Mouse (Mus musculus): ENCODE data around the gene Fbxw11. TPM values are rescaled to one million over a fixed set of nuclear protein-coding genes. Genes with fewer than 3 reads are reported as not detected.
"Not testable (repeated sequence)": the region's sequence is repeated elsewhere in the genome, so short reads cannot be mapped to it uniquely, and the experiment has no call there.

Gene Fbxw11
- total RNA-seq, 4 experiments from 2014 or later: 117 to 132 (median 119) TPM

DNA sequence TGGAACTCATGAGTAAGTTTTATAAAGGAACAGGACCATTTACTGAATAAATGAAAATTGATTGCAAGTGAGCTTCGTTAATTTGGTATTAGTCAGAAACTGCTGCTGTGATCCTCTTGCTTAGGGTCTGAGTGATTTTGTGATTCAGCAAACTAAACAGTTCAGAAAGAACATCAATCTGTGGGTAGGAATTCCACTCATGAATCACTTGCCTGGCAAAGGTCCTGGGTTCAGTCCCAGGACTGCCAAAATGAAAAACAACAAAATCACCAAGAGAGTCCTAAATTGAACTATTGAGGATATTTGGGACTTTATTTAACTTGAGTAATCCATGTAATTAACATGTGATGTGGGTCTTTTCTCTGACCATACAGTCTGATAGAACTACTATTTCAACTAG lies 35.3 kb downstream of the Fbxw11 start:
- DNase-seq: no peak

DNA sequence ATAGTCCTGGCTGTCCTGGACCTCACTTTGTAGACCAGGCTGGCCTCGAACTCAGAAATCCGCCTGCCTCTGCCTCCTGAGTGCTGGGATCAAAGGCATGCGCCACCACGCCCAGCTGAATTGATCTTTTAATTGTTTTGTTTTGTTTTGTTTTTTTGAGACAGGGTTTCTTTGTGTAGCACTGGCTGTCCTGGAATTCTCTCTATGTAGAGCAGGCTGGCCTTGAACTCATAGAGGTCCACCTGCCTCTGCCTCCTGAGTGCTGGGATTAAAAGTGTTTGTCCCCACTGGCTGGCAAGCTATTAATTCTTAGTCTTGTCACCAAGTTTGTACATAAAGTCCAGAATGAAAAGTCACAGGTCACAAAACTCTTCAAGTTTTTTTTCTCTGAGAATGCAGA lies 36.6 kb downstream of the Fbxw11 start:
- DNase-seq: not testable (repeated sequence)

DNA sequence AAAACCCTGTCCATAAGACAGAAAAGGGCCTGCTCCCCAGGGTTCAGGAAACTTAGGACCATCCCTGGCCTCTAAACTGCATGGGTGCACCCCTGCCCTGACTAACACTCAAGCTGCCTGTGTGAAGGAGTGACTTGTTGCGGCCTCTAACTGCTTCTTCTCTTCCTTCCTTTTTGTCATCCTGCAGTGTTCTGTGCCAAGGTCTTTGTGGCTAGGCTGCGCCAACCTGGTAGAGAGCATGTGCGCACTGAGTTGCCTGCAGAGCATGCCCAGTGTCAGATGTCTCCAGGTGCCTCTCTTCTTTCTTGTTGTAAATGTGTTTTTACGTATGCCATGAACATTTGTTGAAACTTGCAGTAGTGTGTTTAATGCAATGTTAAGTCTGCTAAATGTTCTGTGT lies 37.5 kb downstream of the Fbxw11 start:
- DNase-seq: peak; percentile 80

DNA sequence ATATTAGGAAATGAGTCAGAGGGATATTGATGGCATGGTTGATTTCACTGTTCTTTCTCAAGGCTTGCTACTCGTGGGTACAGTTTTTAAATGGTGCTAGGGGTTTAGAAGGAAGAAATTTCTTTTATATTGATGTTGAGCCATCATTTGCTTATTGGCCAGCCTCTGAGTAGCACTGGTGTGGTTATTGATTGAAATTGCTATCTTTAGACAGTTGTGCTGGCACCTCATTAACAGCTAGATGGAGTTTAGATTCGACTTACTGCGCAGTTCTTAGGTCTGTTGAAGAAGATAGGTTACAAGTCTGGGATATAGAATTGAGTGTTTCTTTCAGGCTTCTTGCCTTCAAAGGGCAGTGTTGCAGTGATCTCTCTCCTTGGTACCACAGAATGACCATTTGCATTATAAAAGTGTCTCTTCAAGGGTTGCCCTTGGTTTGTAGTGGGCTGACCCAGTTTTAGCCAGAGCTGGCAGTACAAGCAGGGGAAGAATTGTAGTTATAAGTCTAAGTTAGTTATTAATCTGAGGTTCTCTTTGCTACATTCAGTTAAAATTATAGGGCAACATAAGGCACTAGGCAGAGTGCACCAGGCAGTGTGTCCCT lies 38.8 kb downstream of the Fbxw11 start:
- DNase-seq: no peak

DNA sequence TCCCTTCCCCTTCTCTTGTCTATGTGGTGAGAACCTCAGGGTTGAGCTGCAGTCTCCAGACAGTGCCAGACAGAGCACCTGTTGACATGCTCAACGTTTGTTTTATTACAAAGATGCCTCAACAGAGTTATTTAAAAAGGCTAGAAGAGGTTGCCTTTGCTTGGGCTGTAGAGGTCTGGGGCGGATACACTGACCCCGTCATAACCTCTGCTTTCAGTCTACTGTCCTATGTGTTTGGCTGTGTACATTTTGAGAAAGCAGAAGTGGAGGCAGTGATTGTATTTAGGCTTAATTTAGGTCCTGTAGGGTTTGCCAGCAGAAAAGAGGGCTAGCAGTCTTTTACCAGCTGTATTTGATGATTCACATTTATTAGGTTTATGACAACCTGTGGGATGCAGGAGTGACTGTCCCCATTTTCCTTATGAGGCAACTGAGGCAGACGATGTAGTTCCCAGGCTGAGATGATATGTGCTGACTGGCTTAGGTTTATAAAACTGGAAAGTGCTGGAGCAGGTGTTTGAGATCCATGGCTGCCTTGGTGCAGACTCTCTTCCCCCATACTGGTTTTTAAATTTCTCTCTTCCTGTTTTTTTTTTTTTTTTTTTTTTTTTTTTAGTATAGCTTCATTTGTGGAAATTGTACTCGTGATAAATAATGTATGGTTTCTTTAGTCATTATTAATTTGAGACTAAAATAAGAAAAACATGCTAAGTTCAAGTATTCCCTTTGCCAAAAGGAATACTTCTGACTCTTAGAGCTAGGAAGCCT lies 40.0 kb downstream of the Fbxw11 start:
- no peak for DNase-seq

DNA sequence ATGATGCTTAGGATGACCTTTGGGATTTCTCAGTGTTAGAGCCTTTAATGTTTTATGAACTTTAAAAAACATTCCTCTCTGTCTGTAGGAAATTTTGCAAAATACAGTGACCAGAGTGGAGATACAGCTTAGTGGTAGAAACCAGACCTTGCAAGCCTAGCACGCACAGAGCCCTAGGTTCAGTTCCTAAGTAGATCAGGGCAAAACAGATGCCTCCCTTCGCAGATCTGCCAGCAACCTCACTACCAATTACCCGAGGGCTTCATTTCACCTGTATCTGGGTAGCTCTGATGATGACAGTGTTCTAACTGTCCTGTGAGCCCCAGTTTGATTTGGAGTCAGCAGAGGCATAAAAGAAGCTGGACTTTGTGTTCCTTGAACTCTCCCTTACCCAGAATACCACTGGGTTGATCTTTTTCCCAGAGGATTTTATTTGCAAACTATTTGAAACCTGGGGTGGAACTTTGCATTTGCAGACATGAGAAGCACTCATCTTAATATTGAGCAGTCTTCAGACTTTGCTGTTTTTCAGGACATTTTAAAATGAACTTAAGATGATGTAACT lies 42.2 kb downstream of the Fbxw11 start:
- DNase-seq: no peak

DNA sequence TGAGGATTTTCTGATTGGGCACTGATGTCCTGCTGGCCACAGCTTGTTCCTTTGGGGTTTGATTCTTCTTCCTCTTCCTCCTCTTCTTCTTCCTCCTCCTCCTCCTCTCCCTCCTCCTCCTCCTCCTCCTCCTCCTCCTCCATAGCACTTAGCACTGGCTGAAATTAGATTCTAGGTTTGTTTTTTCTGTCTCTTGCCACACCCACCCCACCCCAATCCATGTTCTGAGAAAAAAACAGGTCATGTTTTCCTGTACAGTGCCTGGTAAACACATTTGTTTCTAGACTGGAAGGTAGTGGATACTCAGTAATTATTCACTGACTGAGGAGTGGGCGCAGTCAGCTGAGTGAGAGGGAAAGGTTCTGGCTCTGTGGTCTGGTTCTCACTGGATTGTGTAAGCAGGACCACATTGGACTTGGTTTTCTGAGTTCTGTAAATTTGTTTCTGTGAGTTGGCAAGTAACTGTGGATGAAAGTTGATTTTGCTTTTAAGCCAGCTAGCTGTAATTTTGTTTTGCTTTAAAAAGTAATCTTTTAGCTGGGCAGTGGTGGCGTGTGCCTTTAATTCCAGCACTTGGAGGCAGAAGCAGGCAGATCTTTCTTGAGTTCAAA lies 45.8 kb downstream of the Fbxw11 start:
- no peak for DNase-seq

DNA sequence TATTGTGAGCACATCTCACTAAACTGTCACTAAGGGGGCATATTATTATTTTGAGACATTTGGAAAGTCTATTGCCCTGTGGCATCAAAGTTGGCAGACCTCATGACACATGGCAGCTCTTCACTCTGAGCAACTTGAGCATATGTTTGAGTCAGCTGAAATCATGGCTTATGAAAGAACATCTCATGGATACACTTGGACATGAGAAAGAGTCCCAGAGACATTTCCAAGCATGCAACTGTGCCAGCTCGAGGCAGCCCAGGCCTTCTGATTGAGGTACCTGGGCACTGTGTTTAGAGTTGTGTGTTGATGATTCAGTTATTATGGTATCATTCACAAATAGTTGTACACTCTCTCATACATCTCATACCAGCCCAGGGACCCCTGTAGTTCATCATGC lies 47.0 kb downstream of the Fbxw11 start:
- DNase-seq: no peak

DNA sequence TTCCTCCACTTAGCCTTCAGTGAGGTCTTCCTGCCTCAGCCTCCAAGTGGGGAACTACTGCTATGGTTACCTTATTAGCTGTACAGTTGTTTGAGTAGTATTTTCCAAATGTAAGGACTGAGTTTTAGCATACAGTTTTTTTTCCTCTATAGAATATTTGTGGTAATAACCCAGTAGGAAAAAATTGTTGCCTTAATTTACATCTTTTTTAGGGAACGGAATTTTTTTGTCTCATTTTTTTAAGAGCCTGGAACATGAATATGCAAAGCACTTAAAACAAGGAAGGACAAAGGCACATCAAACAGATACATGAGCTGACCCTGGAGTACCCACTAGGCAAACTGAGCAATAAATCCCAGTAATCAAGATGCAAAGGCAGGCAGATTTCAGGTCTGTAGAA lies 50.3 kb downstream of the Fbxw11 start:
- DNase-seq: no peak

DNA sequence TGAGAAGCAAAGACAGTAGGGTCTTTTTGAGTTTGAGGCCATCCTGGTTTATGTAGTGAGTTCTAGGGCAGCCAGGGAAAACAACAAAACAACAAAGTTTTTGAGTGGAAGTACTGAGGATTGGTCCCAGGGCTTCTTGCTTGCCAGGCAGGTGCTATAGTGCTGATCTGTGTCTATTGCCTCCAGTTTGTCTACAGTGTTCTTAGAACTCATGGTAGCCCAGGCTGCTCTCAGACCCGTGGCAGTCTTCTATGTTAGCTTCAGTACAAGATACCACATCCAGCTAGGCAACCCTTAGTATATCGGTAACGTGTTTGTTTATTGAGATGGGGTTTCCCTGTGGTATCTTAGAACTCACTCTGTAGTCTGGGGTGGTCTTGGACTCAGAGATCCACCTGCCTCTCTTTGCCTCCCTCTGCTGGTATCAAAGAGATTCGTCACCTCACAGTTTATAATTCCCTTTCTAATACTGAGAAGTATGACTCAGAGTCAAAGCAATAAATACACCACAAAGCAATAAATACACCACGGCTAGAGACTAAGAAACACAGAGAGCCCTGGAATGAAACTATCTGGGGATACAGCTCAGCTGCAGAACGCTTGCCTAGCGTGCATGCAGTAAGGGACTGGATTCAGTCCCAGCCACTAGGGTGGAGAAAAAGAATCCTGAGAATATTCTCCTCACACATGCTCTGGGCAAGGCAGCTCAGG lies 51.1 kb downstream of the Fbxw11 start:
- no peak for DNase-seq

DNA sequence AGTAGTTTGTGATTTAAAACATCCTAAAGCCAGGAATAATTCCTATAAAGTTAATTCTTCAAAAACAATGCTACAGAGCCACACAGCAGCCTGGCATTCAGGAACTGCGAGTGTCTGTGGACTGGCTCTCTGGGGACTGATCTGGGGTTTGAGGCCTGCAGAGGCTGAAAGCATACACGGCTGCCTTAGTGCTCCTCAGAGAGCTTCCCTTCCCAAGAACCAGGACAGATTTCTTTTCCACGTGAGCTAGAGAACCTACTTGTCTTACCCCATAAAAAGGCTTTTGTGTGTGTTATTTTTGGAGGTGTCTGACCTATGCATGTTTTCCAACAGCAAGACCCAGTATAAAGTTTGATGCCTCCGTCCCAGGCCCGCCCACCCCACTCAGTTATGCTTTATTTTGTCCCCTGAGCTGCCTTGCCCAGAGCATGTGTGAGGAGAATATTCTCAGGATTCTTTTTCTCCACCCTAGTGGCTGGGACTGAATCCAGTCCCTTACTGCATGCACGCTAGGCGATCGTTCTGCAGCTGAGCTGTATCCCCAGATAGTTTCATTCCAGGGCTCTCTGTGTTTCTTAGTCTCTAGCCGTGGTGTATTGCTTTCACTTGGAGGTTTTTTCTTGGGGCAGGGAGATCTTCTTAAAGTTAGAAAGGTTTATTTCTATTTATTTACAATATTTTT lies 51.9 kb downstream of the Fbxw11 start:
- DNase-seq: not testable (repeated sequence)

DNA sequence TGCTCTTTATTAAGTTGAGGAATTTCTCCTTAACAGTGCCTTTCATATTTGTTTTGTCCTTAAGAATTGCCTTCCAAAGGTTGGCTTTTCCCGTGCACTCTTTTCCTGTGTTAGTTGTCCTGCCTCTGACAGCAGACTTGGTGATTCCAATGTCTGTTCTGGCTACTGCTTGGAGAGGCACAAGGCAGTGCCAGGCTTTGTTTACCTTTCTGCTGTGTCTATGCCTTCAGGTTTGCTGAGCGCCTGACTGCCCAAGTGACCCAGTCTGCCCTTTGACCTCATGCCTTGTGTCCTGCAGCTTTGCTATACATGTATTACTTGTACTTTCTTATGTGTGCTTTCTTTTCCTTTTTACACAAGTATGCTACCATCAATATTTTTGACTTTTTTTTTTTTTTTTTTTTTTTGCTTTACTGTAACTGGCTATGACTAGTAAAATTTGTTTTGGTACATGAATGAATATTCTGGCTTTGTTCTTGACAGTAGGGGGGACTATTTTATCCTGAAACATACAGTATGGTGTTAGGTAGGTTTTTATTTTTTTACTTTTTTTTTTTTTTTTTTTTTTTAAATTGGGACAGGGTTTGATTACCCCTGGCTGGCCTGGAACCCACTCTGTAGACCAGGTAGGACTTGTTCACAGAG lies 54.0 kb downstream of the Fbxw11 start:
- no peak for DNase-seq

DNA sequence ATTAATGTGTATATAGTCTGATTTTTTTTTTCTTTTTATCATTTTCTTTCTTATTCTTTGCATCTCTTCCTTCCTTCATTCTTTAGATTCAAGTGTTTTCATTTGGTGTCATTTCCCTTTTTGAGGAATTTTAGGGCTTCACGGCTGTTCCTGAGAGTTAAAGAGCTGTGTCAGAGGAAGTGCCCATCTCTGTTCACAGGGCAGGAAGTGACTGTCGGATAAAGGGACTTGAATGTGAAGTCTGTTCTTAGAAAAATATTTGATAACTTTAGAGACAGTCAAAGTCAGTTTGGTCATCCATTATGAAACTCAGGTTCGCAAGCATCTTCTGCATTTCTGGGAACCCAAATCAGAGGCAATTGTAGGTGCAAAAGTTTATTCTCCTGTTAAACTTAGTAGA lies 55.2 kb downstream of the Fbxw11 start:
- DNase-seq: no peak

DNA sequence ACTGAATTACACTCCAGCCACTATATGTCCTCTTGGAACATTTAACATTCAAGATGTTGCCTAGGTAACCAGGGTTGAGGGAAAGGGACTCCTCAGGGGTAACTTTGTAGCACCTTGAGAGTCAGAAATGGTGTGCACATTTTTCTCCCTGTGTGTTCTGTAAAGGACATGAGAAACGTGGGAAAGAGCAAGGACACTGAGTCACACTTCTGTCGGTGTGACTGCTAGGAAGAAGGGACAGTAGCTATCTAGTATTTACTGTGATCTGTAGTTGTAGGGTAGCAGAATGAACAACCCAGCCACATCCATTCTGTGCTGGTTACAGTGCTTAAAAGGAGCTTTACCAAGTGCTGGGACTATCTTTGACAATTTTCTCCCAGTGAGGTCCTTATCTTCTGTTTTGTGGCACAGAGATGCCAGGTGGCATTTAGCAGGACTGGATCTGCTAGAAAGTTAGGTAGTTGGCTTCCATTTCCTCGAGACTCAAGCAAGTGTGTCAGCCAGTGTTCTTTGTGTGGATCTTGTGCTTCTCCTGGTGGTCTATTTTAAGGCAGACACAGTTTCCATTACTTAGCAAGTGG lies 57.5 kb downstream of the Fbxw11 start:
- no peak for DNase-seq

DNA sequence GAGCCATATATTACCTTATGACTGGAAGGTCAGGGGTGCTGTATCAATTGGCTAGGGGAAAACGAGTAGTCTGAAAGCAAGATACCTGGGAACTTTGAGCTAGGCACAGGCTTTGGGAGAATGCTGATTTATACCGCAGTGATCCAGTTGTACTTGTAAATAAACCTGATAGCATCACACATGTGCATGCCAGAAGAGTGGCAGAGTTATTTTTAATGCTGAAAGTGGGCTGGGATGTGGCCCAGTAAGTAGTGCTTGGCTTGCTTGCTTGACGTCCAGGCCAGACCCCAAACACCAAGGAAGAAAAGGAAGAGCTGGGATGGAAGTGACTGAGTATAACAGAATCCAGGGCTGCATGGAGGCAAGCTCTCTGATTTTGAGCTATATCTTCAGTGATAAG lies 59.0 kb downstream of the Fbxw11 start:
- DNase-seq: no peak

DNA sequence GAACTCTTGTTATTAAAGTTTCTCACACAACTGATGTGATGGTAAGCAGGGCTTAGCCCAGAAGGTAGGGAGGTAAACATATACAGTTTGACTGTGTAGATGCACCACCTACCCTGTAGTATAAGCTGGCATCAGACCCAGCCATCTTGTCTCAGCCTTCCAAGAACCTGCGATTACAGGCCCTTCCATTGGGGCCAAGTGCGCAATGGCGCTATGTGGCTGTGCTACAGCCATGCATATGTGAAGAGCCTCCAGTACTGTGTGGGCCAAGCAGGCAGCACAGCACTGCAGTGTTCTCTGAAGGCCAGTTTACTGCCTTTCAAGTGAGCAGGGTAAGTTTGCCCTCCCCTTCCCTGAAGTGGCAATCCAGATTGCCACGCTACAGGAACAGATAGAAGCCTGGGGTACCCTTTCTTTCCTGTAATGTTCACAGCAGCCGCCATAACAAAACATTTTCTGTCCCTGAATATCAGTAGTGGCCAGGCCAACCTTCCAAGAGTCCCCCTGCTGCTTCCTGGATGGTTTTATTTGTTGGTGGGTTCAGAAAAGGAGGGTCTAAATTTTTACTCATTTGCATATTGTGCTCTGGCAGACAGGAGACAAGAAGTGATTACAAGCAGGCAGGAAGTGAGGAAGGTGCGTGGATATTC lies 61.8 kb downstream of the Fbxw11 start:
- DNase-seq: no peak

DNA sequence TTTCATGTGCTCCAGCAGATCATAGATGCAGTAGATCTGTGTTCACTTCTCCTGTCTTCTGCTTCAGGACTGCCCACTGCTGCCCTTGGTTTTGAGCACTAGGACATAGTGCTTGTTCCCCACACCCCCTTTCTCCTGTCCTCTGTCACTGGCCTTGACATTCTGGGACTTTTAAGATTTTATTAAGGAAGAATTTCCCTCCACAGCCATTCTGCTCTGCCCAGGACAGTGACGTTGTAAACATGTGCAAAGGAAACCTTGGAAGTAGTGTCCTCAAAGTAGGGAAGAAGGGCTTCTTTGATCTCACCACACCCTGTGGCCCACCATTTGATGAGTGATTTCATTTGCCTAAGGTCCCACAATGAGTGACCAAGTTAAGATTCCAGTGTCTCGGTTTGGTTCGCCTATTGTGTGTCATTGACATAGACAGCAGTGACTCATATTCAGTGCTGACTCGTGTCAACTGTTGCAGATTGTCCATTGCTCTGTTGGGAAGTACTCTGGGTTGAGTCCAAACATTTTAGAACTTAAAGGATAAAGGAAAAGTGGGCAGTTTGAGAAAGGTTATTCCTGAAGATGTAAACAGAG lies 64.0 kb downstream of the Fbxw11 start:
- no peak for DNase-seq

DNA sequence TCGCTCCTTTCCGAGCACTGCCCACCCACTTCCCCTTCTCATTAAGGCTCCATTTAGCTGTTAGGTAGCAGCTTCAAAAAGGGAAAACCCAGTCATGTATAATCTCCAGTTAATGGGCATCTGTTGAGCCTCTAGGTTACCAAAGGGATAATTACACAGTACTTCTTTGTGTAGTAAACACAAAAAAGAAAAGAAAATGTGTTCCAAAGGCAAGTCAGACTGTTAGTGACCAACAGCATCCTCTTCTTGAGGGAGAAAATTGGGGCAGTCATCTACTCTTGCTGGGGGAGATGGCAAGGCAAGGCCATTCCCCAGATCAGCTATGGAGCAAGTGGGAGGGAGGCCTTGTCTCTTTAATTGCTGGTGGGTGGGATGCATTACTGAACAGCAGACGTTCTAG lies 65.0 kb downstream of the Fbxw11 start:
- DNase-seq: no peak

DNA sequence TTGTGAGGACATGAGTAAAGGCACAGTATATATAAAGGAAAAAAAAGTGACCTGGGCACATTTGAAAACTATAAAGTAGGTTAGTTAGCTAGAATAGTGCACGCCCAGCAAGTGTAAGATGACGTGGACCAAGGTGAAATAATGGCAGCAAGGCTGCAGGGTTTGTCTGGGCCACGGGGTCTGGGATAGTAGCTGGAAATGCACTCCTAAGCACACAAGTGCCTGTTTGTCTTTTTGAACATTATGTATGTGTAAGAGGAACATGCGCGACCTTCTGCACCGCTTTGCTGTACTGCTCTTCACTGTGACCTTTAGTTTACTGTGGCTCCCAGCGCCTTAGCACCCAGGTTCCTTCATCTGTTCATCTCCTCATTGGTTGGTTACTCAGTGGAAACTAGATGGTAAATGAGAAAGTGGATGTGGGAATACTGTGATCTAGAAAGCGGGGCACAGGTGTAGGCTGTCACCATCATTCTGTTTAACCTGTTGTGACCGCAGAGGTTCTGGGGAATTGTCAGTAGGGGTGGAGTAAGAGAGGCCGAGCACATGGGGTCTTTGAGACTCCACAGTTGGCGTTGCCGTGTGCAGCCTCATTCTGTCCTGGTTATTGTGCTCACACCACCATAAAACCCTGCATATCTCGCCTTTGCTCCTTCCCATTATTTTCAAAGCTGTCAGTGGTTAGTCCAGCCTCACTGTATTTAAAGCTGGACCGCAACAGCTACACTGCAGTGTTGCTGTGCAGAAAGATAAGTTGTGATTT lies 66.4 kb downstream of the Fbxw11 start:
- no peak for DNase-seq

DNA sequence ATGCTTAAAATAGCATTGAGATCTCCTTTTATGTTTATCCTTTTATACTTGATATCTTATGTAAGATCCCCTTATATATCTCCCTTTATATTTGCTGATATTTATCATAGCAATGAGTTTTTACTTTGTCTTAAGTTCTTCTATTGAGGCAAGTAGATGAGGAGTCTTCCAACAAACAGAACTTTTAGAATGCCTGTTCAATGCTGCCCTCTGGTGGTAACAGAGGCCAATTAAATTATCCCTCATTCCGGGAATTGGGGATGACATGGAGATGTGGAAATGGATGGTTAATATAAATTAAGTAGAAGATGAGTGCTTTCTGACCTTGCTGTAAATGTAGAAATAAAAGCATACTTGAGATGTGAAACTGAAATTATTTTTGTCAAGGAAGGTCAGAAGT lies 67.0 kb downstream of the Fbxw11 start:
- DNase-seq: no peak

All from adrenal gland, adult 8-10 months (tissue).